ENCODE assay signal across 8 mouse cellular contexts in the genomic region with DNA sequence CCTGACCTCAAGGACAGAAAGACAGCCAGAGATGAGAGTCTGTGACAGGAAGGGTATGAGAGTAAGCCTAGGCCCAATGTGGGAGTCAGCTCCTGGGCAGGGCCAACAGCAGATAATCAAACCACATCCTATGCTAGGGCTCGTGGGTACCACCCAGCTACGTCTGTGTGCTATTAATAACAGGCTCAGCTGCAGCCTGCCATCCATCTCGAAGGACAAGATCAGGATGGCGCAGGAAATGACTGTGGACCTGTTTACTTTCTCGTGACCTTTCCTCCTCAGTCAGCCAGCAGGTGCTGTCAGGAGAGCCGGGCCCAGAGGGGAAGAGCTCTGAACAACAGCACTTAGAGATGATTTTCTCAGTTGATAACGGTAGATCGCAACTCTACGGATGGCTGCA.
A peak's percentile ranks its signal among the peaks of the same experiment; 100 is the strongest.
DNase-seq lines count a peak whose midpoint lies in the region; ATAC-seq and TF ChIP-seq lines count a peak whose summit lies in the region.

No protein-coding gene starts in this region.

- no peak for TF ChIP-seq CTCF in stomach, postnatal 0 days (IDR thresholded peaks at IDR 0.05; ENCODE audit: low read depth)

- no peak overlapping the region for H3K9ac ChIP-seq in stomach, embryonic 15.5 days
- H3K9ac ChIP-seq in stomach, postnatal 0 days (ENCODE audit: low read length), result no peak overlapping the region
- H3K9ac ChIP-seq in kidney, embryonic 16.5 days (replicated peaks; ENCODE audit: low read length), result no peak overlapping the region
- no peak overlapping the region for H3K9ac ChIP-seq in hindbrain, embryonic 11.5 days (ENCODE audit: low read depth, low read length)

- WGBS in stomach, embryonic 15.5 days, result 23% methylated on average over 9 of the region's 9 CpGs
- WGBS in stomach, postnatal 0 days, result 23% methylated on average over 9 of the region's 9 CpGs
- WGBS in kidney, embryonic 16.5 days, result 19% methylated on average over 9 of the region's 9 CpGs
- 64% methylated on average over 9 of the region's 9 CpGs for WGBS in hindbrain, embryonic 11.5 days

- no peak for ATAC-seq in stomach, embryonic 15.5 days (ENCODE audit: insufficient read depth, low FRiP score, low read depth)
- no peak for ATAC-seq in stomach, postnatal 0 days (ENCODE audit: low FRiP score, low TSS enrichment)
- peak; percentile 51 for ATAC-seq in kidney, embryonic 16.5 days (ENCODE audit: low FRiP score, low TSS enrichment)
- ATAC-seq in hindbrain, embryonic 11.5 days (ENCODE audit: low FRiP score), result no peak

- no peak overlapping the region for H3K4me3 ChIP-seq in stomach, embryonic 15.5 days (replicated peaks)
- H3K4me3 ChIP-seq in stomach, postnatal 0 days (ENCODE audit: low read depth, low read length), result no peak overlapping the region
- no peak overlapping the region for H3K4me3 ChIP-seq in kidney, embryonic 16.5 days (ENCODE audit: low read length)
- H3K4me3 ChIP-seq in hindbrain, embryonic 11.5 days (ENCODE audit: low read depth, low read length), result no peak overlapping the region

- H3K27me3 ChIP-seq in stomach, embryonic 15.5 days (replicated peaks), result no peaks in the 10 kb centered on the region
- no peaks in the 10 kb centered on the region for H3K27me3 ChIP-seq in stomach, postnatal 0 days (ENCODE audit: control insufficient read depth, insufficient read depth, low read length)
- no peaks in the 10 kb centered on the region for H3K27me3 ChIP-seq in kidney, embryonic 16.5 days (ENCODE audit: insufficient read depth, low read length)
- H3K27me3 ChIP-seq in hindbrain, embryonic 11.5 days (ENCODE audit: control insufficient read depth, insufficient read depth, low read length), result no peaks in the 10 kb centered on the region

- H3K27ac ChIP-seq in stomach, embryonic 15.5 days, result no peak overlapping the region
- no peak overlapping the region for H3K27ac ChIP-seq in stomach, postnatal 0 days (replicated peaks)
- no peak overlapping the region for H3K27ac ChIP-seq in kidney, embryonic 16.5 days (ENCODE audit: low read length)
- H3K27ac ChIP-seq in hindbrain, embryonic 11.5 days (ENCODE audit: low read depth, low read length), result no peak overlapping the region

- DNase-seq in stomach, postnatal 0 days (ENCODE audit: low spot score), result no peak
- DNase-seq in lung, postnatal 4 days, result peak; percentile 65 to 80
- DNase-seq in yolk sac, embryonic 10.5 days (ENCODE audit: low spot score), result peak; percentile 15
- DNase-seq in hindbrain, embryonic 11.5 days (ENCODE audit: low spot score), result no peak
- DNase-seq in frontal cortex, postnatal 10 days (ENCODE audit: low spot score in 2 of 2), result no peak
- DNase-seq in layer of hippocampus, adult 9-10 months (ENCODE audit: low spot score), result no peak

- peaks cover 5% of the 10 kb centered on the region; the same call in 1 of the 2 replicates for H3K4me1 ChIP-seq in stomach, embryonic 15.5 days
- H3K4me1 ChIP-seq in stomach, postnatal 0 days (replicated peaks; ENCODE audit: control insufficient read depth, insufficient read depth), result no peaks in the 10 kb centered on the region; the same call in 1 of the 2 replicates
- H3K4me1 ChIP-seq in kidney, embryonic 16.5 days (ENCODE audit: insufficient read depth, low read length), result no peaks in the 10 kb centered on the region
- no peaks in the 10 kb centered on the region for H3K4me1 ChIP-seq in hindbrain, embryonic 11.5 days (replicated peaks; ENCODE audit: control insufficient read depth, insufficient read depth, low read length)

- H3K9me3 ChIP-seq in stomach, embryonic 15.5 days, result no peaks in the 10 kb centered on the region
- H3K9me3 ChIP-seq in stomach, postnatal 0 days (ENCODE audit: control insufficient read depth, low read length), result no peaks in the 10 kb centered on the region
- H3K9me3 ChIP-seq in kidney, embryonic 16.5 days (ENCODE audit: low read length), result no peaks in the 10 kb centered on the region
- no peaks in the 10 kb centered on the region for H3K9me3 ChIP-seq in hindbrain, embryonic 11.5 days (ENCODE audit: control insufficient read depth, low read length)

- no peaks in the 10 kb centered on the region for H3K36me3 ChIP-seq in stomach, embryonic 15.5 days
- no peaks in the 10 kb centered on the region for H3K36me3 ChIP-seq in stomach, postnatal 0 days (ENCODE audit: control insufficient read depth, insufficient read depth, low read length)
- H3K36me3 ChIP-seq in kidney, embryonic 16.5 days (ENCODE audit: insufficient read depth, low read length), result no peaks in the 10 kb centered on the region
- H3K36me3 ChIP-seq in hindbrain, embryonic 11.5 days (ENCODE audit: control insufficient read depth, insufficient read depth, low read length), result no peaks in the 10 kb centered on the region

- TF ChIP-seq EP300 in stomach, postnatal 0 days (optimal IDR thresholded peaks at IDR 0.05), result no peak

- H3K4me2 ChIP-seq in stomach, embryonic 15.5 days, result peak overlapping the region; percentile 25; the same call in 1 of the 2 replicates
- no peak overlapping the region for H3K4me2 ChIP-seq in stomach, postnatal 0 days (replicated peaks; ENCODE audit: low read depth)
- H3K4me2 ChIP-seq in kidney, embryonic 16.5 days (replicated peaks; ENCODE audit: low read depth, low read length), result no peak overlapping the region
- no peak overlapping the region for H3K4me2 ChIP-seq in hindbrain, embryonic 11.5 days (replicated peaks; ENCODE audit: low read depth, low read length)

Comparison
In these comparisons a context has a peak if more than half of its experiments do, and no peak if none do; other contexts are left out.
1. DNase-seq: peak in lung, postnatal 4 days (2 of 2) and yolk sac, embryonic 10.5 days (single experiment); none in stomach, postnatal 0 days (single experiment), hindbrain, embryonic 11.5 days (single experiment), frontal cortex, postnatal 10 days (0 of 2) and layer of hippocampus, adult 9-10 months (single experiment).